Mouse (Mus musculus) C2C12 (cell line): Measurements from ENCODE around the gene B230104I21Rik. TPM values are rescaled to one million over a fixed set of nuclear protein-coding genes. Genes with fewer than 3 reads are reported as not detected.

Experiments
- H3K27me3 ChIP-seq: one replicate; pipeline ENCODE4 v1.6.1; 2011; ENCODE audit not compliant: control insufficient read depth, insufficient read depth, insufficient read length
- H3K36me3 ChIP-seq: one replicate; pipeline ENCODE4 v1.6.1; 2011; ENCODE audit not compliant: control insufficient read depth, insufficient read depth
- H3K4me3 ChIP-seq: one replicate; pipeline ENCODE4 v1.5.1; 2011; ENCODE audit warnings: mild to moderate bottlenecking, control low read depth; ENCODE audit not compliant: poor library complexity, insufficient read depth, severe bottlenecking
- H3K79me2 ChIP-seq: one replicate; pipeline ENCODE4 v1.6.1; 2011; ENCODE audit not compliant: control insufficient read depth, insufficient read depth
- H3K79me3 ChIP-seq: one replicate; pipeline ENCODE4 v1.6.1; 2011; ENCODE audit warnings: low read depth, control low read depth
- H3ac ChIP-seq: one replicate; pipeline ENCODE3; 2011; ENCODE audit warnings: low read depth; ENCODE audit not compliant: control insufficient read depth, insufficient read length
- CEBPB ChIP-seq: IDR thresholded peaks from one replicate; pipeline ENCODE4 v1.6.1; 2011; ENCODE audit warnings: low read depth, mild to moderate bottlenecking, control low read depth, moderate library complexity
- CTCF ChIP-seq: IDR thresholded peaks from one replicate; pipeline ENCODE4 v1.5.1; 2011; ENCODE audit not compliant: control insufficient read depth, insufficient read depth, insufficient read length
- FOSL1 ChIP-seq: IDR thresholded peaks from one replicate; pipeline ENCODE4 v1.8.0; 2011; ENCODE audit warnings: mild to moderate bottlenecking, low read length; ENCODE audit not compliant: poor library complexity, insufficient read depth, severe bottlenecking
- MAX ChIP-seq: IDR thresholded peaks from one replicate; pipeline ENCODE4 v1.6.1; 2011; ENCODE audit warnings: mild to moderate bottlenecking, control low read depth
- MYOD1 ChIP-seq: IDR thresholded peaks from one replicate; pipeline ENCODE4 v1.6.1; 2011; ENCODE audit warnings: low read depth; ENCODE audit not compliant: control insufficient read depth, insufficient read length
- MYOG ChIP-seq: IDR thresholded peaks from one replicate; pipeline ENCODE4 v1.6.1; 2011; ENCODE audit not compliant: control insufficient read depth, insufficient read length; ENCODE audit errors: extremely low read depth
- USF1 ChIP-seq: IDR thresholded peaks from one replicate; pipeline ENCODE4 v1.6.1; 2011; ENCODE audit warnings: low read depth, mild to moderate bottlenecking, control low read depth, moderate library complexity
- polyA plus RNA-seq: library from polyadenylated mRNA; unstranded; fragments of >200 nt; fragmentation: generic; extraction: Trizol; gene quantifications from one replicate; pipeline ENCODE4 v1.2.1, GENCODE M21; 2012; ENCODE audit warnings: missing spikeins

B230104I21Rik gene
- polyA plus RNA-seq, 1 experiment: not detected

DNA sequence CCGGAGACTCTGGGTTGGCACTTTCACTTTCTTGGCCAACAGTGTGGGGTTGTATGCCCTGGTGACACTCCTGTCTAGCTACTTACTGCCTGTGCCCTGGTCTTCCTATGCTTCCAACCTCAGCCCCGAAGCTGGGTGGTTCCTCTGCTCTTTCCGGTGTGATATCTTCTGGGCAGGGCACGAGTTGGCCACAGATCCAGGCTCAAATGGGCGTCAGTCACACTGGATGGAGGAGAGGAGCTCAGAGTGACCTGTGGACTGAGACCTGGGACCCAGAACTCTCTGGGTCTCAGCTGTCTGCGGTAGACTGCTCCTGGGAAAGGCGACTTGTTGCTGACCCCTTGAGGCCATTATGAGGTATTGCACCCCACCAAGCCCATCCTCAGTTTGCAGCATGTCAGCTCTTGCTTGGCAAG lies 34.5 kb upstream of the B230104I21Rik start, which contains the start of gene Arhgef16:
TSS of gene Arhgef16 (minus strand) at position 211 of the 416 bp plus-strand sequence.
- H3K79me3 ChIP-seq: no peaks in the 10 kb centered on the region
- H3K27me3 ChIP-seq: no peaks in the 10 kb centered on the region
- H3ac ChIP-seq: no peak within 1 kb of the TSS
- no peak for TF ChIP-seq MAX
- no peak for TF ChIP-seq CTCF
- TF ChIP-seq USF1: no peak
- TF ChIP-seq MYOG: no peak
- TF ChIP-seq CEBPB: no peak
- TF ChIP-seq MYOD1: no peak
- no peak for TF ChIP-seq FOSL1
- no peaks in the 10 kb centered on the region for H3K36me3 ChIP-seq
- H3K4me3 ChIP-seq: no peak within 1 kb of the TSS
- no peaks in the 10 kb centered on the region for H3K79me2 ChIP-seq

DNA sequence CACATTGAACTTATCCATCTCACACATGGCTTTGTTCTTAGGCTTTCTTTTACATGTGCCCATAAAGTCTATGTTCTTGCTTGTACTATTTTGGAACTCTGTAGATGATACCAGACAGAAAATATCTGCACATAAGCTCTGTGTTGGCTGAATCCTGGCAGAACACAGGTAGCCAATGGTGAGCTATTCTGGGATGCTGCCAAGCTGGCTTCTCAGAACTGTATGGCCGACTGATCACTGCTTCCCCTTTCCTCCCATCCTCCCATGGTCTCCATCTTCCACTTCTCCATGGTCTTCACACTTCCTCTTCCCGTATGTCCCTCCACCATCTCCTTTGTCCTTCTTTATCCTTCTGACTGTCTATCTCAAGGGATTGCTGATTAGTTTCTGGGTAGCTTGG lies 26.8 kb upstream of the B230104I21Rik start:
- H3K36me3 ChIP-seq: no peaks in the 10 kb centered on the region
- H3K79me2 ChIP-seq: no peaks in the 10 kb centered on the region
- no peaks in the 10 kb centered on the region for H3K27me3 ChIP-seq
- no peak for TF ChIP-seq MAX
- no peak for TF ChIP-seq CTCF
- no peak for TF ChIP-seq MYOD1
- no peak overlapping the region for H3K4me3 ChIP-seq
- no peak overlapping the region for H3ac ChIP-seq
- H3K79me3 ChIP-seq: no peaks in the 10 kb centered on the region

DNA sequence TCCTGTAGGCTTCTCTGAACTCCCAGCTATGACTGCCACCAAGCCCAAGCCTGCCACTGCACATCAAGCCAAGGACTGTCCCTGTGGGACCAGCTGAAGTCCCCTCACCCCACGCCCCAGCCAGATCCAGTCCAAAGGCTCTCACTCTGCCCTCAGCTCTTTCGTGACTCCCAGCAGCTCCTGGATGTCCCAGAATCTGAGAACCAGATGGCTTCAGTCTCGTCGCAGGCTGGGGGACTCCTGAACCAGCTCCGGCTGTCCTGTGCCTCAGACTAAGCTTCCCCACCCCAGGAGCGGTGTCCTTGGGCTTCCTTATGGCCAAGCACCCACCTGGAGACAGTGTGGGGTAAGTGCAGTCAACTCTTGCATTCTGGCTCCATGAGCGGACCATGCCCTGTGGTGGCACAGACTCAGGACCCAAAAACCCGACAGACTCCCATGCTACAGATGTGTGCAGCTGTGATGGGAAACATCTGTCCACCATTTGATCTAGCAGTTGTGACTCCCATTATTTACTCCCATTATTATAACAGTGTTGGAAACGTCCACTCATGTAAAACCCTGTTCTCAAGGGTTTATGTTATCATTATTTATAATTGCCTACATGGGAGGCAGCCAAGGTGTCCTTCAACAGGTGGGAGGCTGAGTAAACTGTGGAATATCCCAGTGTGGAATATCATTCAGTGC lies 25.2 kb upstream of the B230104I21Rik start:
- Histone ChIP-seq H3ac (no peak overlapping the region), H3K27me3 (no peaks in the 10 kb centered on the region), H3K4me3 (no peak overlapping the region), H3K36me3 (no peaks in the 10 kb centered on the region), H3K79me2 (no peaks in the 10 kb centered on the region), H3K79me3 (no peaks in the 10 kb centered on the region)
- TF ChIP-seq MAX (no peak), FOSL1 (no peak), MYOG (no peak), CTCF (no peak), CEBPB (no peak), USF1 (no peak), MYOD1 (no peak)

DNA sequence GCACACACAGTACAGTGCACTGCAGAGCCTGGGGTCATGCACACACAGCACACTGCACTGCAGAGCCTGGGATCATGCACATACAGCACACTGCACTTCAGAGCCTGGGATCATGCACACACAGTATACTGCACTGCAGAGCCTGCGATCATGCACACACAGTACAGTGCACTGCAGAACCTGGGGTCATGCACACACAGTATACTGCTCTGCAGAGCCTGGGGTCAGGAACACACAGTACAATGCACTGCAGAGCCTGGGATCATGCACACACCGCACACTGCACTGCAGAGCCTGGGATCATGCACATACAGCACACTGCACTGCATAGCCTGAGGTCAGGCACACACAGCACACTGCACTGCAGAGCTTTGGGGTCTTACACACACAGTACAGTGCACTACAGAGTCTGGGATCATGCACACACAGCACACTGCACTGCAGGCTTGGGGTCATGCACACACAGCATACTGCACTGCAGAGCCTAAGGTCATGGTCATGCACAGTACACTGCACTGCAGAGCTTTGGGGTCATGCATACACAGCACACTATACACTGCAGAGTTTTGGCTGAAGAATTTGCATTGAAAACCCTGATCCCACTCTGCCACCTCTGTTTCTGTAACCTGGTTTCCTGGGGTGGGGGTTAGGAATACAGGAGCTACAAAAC lies 23.6 kb upstream of the B230104I21Rik start:
- Histone ChIP-seq H3K79me3 (no peaks in the 10 kb centered on the region), H3K4me3 (no peak overlapping the region), H3K79me2 (no peaks in the 10 kb centered on the region), H3K36me3 (no peaks in the 10 kb centered on the region), H3ac (no peak overlapping the region), H3K27me3 (no peaks in the 10 kb centered on the region)
- TF ChIP-seq CEBPB (no peak), USF1 (no peak), MYOD1 (no peak), CTCF (no peak), MAX (no peak), FOSL1 (no peak), MYOG (no peak)

DNA sequence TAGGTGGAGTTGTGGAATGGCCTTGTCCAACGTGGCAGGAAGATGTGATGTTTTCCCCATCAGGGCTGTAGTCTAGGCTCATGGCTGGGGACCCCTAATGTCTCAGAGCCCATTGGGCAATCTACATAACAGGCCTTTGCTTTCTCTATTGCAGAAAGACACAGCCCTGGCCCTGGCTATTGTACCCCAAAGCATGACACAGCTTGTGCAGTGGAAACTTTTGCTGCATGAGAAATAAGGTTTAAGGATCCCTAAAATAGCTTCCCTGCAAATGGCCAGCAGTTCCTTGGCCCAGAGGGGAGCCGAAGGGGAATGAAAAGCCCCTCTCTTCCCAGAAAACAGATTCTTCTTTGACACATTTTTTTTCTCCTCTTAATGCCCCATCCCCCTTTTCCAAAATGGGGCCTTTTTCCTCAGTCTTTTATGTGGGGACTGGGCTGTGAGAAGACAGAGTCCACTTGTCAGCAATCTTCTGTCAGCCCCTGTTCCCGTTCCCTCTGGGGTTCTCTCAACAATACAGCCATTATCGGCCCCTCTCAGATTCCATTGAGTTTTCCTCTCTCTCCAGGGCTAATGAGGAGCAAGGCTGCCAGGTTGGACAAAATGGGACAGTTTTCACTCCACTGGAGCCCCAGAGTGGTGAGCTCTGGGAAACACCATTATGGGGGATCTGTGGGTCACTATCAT lies 22.8 kb upstream of the B230104I21Rik start:
- TF ChIP-seq MAX: no peak
- TF ChIP-seq FOSL1: no peak
- no peak for TF ChIP-seq MYOG
- no peak for TF ChIP-seq USF1
- TF ChIP-seq CTCF: no peak
- TF ChIP-seq MYOD1: no peak
- no peak for TF ChIP-seq CEBPB

DNA sequence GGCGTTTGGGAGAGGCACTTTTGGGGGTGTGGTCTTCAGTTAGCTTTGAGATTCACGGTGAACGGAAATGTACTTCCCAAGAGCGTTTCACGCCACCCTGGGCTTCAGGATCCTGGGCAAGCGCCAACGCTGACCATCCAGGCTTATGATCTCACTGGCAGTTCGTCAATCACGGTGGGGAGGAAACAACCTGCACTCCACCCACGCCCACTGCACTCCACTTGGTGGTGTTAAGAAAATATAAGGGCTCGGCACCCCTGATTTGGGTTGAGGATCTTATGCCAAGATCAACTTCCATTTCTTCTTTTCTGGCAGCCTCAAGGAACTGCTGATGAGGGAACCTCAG lies 22.3 kb upstream of the B230104I21Rik start:
- H3K4me3 ChIP-seq: no peak overlapping the region
- TF ChIP-seq MYOD1 (no peak), MYOG (no peak), FOSL1 (no peak), MAX (no peak), USF1 (no peak), CEBPB (no peak), CTCF (no peak)
- no peaks in the 10 kb centered on the region for H3K79me2 ChIP-seq
- H3K79me3 ChIP-seq: no peaks in the 10 kb centered on the region
- H3K36me3 ChIP-seq: no peaks in the 10 kb centered on the region
- no peak overlapping the region for H3ac ChIP-seq
- no peaks in the 10 kb centered on the region for H3K27me3 ChIP-seq

More for the DNA sequence above, 22.8 kb upstream of the B230104I21Rik start:
- Histone ChIP-seq H3ac (no peak overlapping the region), H3K79me2 (no peaks in the 10 kb centered on the region), H3K36me3 (no peaks in the 10 kb centered on the region), H3K4me3 (no peak overlapping the region), H3K79me3 (no peaks in the 10 kb centered on the region), H3K27me3 (no peaks in the 10 kb centered on the region)
